Mouse (Mus musculus) hindbrain, postnatal 0 days (tissue): ENCODE measurements around the gene Gm6482. TPM values are rescaled to one million over a fixed set of nuclear protein-coding genes. Genes with fewer than 3 reads are reported as not detected.
A peak's percentile ranks its signal among the peaks of the same experiment; 100 is the strongest.
"Not testable (repeated sequence)": the region's sequence is repeated elsewhere in the genome, so short reads cannot be mapped to it uniquely, and the experiment has no call there.

Experiments
- ATAC-seq: fragments of 200-750 bp; cut with Nextera tagmentation; 2 replicates; pipeline ENCODE4 v1.8.0; 2017; ENCODE audit warnings: mild to moderate bottlenecking, moderate TSS enrichment, moderate library complexity
- DNase-seq: peaks from one replicate; pipeline ENCODE4 v3.0.0-alpha.2; 2015; ENCODE audit warnings: low spot score
- H3K27ac ChIP-seq: fragments of 300-500 bp; sonication (generic); 2 replicates; pipeline ENCODE4 v1.5.1; 2014; ENCODE audit warnings: mild to moderate bottlenecking
- H3K27me3 ChIP-seq: fragments of 300-500 bp; sonication (generic); 2 replicates; pipeline ENCODE4 v1.6.1; 2014; ENCODE audit warnings: low read length, mixed read lengths; ENCODE audit not compliant: insufficient read depth
- H3K36me3 ChIP-seq: fragments of 300-500 bp; sonication (generic); 2 replicates; pipeline ENCODE4 v1.6.1; 2014; ENCODE audit warnings: low read length, mixed read lengths; ENCODE audit not compliant: insufficient read depth
- H3K4me1 ChIP-seq: fragments of 300-500 bp; sonication (generic); 2 replicates; pipeline ENCODE4 v1.6.1; 2014; ENCODE audit warnings: antibody characterized with exemption, low read length, mixed read lengths; ENCODE audit not compliant: insufficient read depth
- H3K4me2 ChIP-seq: fragments of 300-500 bp; sonication (generic); 2 replicates; pipeline ENCODE4 v1.6.1; 2014; ENCODE audit warnings: low read depth, mild to moderate bottlenecking, low read length, moderate library complexity, mixed read lengths
- H3K4me3 ChIP-seq: fragments of 300-500 bp; sonication (generic); 2 replicates; pipeline ENCODE4 v1.5.1; 2014; ENCODE audit warnings: low read length
- H3K9ac ChIP-seq: fragments of 300-500 bp; sonication (generic); replicated peaks from 2 replicates; pipeline ENCODE4 v1.6.1; 2014; ENCODE audit warnings: mild to moderate bottlenecking, low read length, moderate library complexity, mixed read lengths
- H3K9me3 ChIP-seq: fragments of 300-500 bp; sonication (generic); 2 replicates; pipeline ENCODE4 v1.6.1; 2016; ENCODE audit warnings: low read length, mixed read lengths
- CTCF ChIP-seq: IDR thresholded peaks from 2 replicates; pipeline ENCODE4 v1.5.1; 2016; ENCODE audit warnings: antibody characterized with exemption, control low read depth, low read depth
- WGBS: fragments of 180-500 bp; shearing (Covaris S2); extraction: QIAGEN DNeasy Blood & Tissue Kit; methylation state at CpG from one replicate; pipeline ENCODE4 v1.1.7; 2014; 5-methylcytosine and 5-hydroxymethylcytosine counted together
- polyA plus RNA-seq: library from polyadenylated mRNA; unstranded; fragments of >200 nt; fragmentation: Nextera tagmentation; extraction: Ambion mirVana; gene quantifications from 2 replicates; pipeline ENCODE4 v1.2.1, GENCODE M21; 2015
- total RNA-seq: library from RNA; depleted of rRNA; stranded (reverse); fragments of >200 nt; gene quantifications from 2 replicates; pipeline ENCODE4 v1.2.3, GENCODE M21; 2014; rRNA removed

The Gm6482 gene
- total RNA-seq, result not detected in 2 replicates
- not detected in 2 replicates for polyA plus RNA-seq

DNA sequence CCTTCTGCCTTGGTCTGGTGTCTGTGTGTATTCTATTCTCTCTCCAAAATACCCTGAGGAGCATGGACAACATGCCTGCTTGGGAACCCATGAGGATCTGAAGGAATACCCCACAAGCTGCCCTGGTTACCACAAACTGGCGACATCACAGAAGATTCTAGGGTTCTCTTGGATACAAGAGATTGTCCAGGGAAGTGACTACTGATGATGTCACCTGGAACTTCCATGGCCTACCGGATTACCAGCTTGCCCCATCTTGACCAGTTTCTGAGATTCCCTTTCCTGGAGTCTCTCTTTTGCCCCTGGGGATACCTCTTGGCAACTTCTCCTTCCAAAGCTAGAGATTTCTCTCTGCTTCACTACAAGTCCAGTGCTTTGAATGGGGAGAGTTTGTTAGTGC lies at the start of gene Gm6482:
Gene Gm6482 (minus strand): TSS at position 101 of the 400 bp plus-strand sequence.
- H3K9me3 ChIP-seq, H3K36me3 ChIP-seq, H3K4me3 ChIP-seq, H3K27me3 ChIP-seq, H3K4me1 ChIP-seq, DNase-seq, H3K9ac ChIP-seq, H3K27ac ChIP-seq, ATAC-seq, H3K4me2 ChIP-seq: not testable (repeated sequence)
- WGBS, result 50% methylated on average over 1 of the region's 2 CpGs

DNA sequence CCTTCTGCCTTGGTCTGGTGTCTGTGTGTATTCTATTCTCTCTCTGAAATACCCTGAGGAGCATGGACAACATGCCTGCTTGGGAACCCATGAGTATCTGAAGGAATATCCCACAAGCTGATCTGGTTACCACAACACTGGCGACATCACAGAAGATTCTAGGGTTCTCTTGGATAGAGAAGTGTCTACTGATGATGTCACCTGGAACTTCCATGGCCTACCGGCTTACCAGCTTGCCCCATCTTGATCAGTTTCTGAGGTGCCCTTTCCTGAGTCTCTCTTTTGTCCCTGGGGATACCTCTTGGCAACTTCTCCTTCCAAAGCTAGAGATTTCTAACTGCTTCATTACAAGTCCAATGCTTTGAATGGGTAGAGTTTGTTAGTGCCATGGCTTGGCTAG lies 45.3 kb upstream of the Gm6482 start, which contains the start of gene Gm7954:
Gene Gm7954 (minus strand): TSS at position 101 of the 400 bp plus-strand sequence.
- not testable (repeated sequence) for H3K36me3 ChIP-seq, H3K4me3 ChIP-seq, ATAC-seq, H3K27ac ChIP-seq, H3K4me2 ChIP-seq, H3K27me3 ChIP-seq, H3K9me3 ChIP-seq, DNase-seq, H3K4me1 ChIP-seq, H3K9ac ChIP-seq
- no CpG with 5 or more reads among the region's 2 CpGs for WGBS

DNA sequence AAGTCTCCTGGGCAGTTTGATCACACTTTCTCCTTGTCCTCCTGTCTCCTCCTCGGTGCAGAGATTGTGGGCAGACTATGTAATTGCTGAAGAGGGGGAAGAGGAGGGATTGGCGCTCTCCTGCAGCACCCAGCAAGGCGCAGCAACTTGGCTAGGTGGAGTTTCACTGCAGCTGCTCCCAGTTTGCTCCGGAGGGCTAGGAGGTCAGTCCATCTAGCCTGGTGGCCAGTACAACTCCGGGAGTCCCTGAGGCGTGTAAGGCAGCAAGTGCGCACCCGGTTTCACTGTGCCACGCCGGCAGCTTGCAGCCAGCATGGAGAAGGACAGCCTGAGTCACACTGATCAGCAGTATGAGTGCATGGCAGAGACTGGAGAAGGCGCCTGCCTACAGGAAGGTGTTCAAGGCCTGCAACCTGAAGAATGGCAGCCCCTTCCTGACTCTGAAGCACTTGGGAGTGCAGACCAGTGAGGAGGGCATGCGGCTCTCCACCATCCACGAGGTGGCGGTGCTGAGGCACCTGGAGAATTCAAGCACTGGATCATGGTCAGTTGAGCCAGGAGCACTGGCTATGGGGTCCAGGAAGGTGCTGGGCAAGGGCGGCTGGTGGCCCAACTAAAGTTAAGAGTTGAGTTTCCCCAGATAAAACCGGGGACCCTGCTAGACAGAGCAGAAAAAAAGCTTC lies 17.5 kb upstream of the Gm6482 start:
- 29% methylated on average over 9 of the region's 16 CpGs for WGBS
- peak; percentile 52 for TF ChIP-seq CTCF

DNA sequence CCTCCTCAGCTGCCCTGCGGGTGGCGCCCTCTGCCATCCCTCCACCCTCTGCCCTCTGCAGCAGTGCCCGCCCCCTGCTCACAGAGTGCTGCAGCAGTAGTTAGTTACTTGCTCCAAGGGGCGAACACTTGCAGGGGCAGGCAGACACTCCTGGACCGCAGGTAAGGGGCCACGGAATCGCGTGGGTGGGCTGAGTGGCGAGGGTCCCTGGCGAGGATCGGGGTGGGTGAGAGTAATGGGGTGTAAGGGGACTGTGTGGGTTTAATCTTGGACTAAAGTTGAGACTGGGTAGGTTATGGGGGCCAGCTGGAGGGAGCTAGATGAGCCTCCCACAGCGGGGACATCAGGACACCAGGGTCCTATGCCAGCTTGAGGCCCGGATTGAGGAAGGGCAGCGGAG lies 16.6 kb upstream of the Gm6482 start:
- H3K4me2 ChIP-seq, result peak overlapping the region; percentile 38; the same call in 1 of the 2 replicates
- WGBS, result 8% methylated on average over 13 of the region's 14 CpGs
- H3K36me3 ChIP-seq, ATAC-seq, H3K4me1 ChIP-seq, H3K27ac ChIP-seq, DNase-seq, H3K27me3 ChIP-seq, H3K9me3 ChIP-seq, H3K9ac ChIP-seq, H3K4me3 ChIP-seq: not testable (repeated sequence)

More for the DNA sequence above, 17.5 kb upstream of the Gm6482 start:
- not testable (repeated sequence) for H3K27me3 ChIP-seq, H3K4me1 ChIP-seq, H3K36me3 ChIP-seq, H3K9ac ChIP-seq, H3K4me3 ChIP-seq, ATAC-seq, H3K9me3 ChIP-seq, H3K27ac ChIP-seq
- peak overlapping the region; percentile 38; the same call in 1 of the 2 replicates for H3K4me2 ChIP-seq
- peak; percentile 4 for DNase-seq

DNA sequence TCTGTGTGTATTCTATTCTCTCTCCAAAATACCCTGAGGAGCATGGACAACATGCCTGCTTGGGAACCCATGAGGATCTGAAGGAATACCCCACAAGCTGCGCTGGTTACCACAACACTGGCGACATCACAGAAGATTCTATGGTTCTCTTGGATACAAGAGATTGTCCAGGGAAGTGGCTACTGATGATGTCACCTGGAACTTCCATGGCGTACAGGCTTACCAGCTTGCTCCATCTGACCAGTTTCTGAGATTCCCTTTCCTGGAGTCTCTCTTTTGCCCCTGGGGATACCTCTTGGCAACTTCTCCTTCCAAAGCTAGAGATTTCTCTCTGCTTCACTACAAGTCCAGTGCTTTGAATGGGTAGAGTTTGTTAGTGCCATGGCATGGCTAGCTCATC lies 21.8 kb downstream of the Gm6482 start, which contains the start of gene Gm7945:
Gene Gm7945 (minus strand): TSS at position 101 of the 400 bp plus-strand sequence.
- no CpG with 5 or more reads among the region's 3 CpGs for WGBS
- H3K27me3 ChIP-seq, H3K4me1 ChIP-seq, DNase-seq, H3K9me3 ChIP-seq, H3K4me3 ChIP-seq, H3K4me2 ChIP-seq, H3K36me3 ChIP-seq, ATAC-seq, H3K27ac ChIP-seq, H3K9ac ChIP-seq: not testable (repeated sequence)

Other genes with a start within 250 kb of the Gm6482 start
- gene Sftpd, start 223.1 kb downstream of the Gm6482 start, total RNA-seq, result not detected in 2 replicates
- gene Sftpd, start 223.1 kb downstream of the Gm6482 start, polyA plus RNA-seq, result not detected in 2 replicates
- gene Gm2832, start 129.5 kb downstream of the Gm6482 start, total RNA-seq, result 0.10 TPM in 1 of 2 replicates, not detected in the other
- gene Gm2832, start 129.5 kb downstream of the Gm6482 start, polyA plus RNA-seq, result 0.56 and 0.57 TPM in 2 replicates
- not detected in 2 replicates for gene Gm5798, start 59.7 kb downstream of the Gm6482 start, total RNA-seq
- not detected in 2 replicates for gene Gm5798, start 59.7 kb downstream of the Gm6482 start, polyA plus RNA-seq
- gene Gm7945, start 21.9 kb downstream of the Gm6482 start, total RNA-seq, result not detected in 2 replicates
- gene Gm7945, start 21.9 kb downstream of the Gm6482 start, polyA plus RNA-seq, result 0.13 TPM in 1 of 2 replicates, not detected in the other
- gene Gm7954, start 45.2 kb upstream of the Gm6482 start, total RNA-seq, result not detected in 2 replicates
- not detected in 2 replicates for gene Gm7954, start 45.2 kb upstream of the Gm6482 start, polyA plus RNA-seq
- not detected in 2 replicates for gene Gm3486, start 81.2 kb upstream of the Gm6482 start, total RNA-seq
- gene Gm3486, start 81.2 kb upstream of the Gm6482 start, polyA plus RNA-seq, result not detected in 2 replicates
- not detected in 2 replicates for gene Gm7970, start 147.3 kb upstream of the Gm6482 start, total RNA-seq
- gene Gm7970, start 147.3 kb upstream of the Gm6482 start, polyA plus RNA-seq, result not detected in 2 replicates
- not detected in 2 replicates for gene 1700049E17Rik2, start 164.9 kb upstream of the Gm6482 start, total RNA-seq
- not detected in 2 replicates for gene 1700049E17Rik2, start 164.9 kb upstream of the Gm6482 start, polyA plus RNA-seq
- gene Gm3072, start 216.3 kb upstream of the Gm6482 start, total RNA-seq, result not detected in 2 replicates
- gene Gm3072, start 216.3 kb upstream of the Gm6482 start, polyA plus RNA-seq, result not detected in 2 replicates
- not detected in 2 replicates for gene Gm3676, start 238.2 kb upstream of the Gm6482 start, total RNA-seq
- gene Gm3676, start 238.2 kb upstream of the Gm6482 start, polyA plus RNA-seq, result not detected in 2 replicates